Mouse (Mus musculus): ENCODE measurements around the gene Arl1.
"Not testable (repeated sequence)": the region's sequence is repeated elsewhere in the genome, so short reads cannot be mapped to it uniquely, and the experiment has no call there.

Arl1 gene

GRCm38 (mm10) chr10:88761524-88762212 lies 31.0 kb downstream of the Arl1 start:
- no peak for DNase-seq (ENCODE audit: low spot score)

- DNase-seq (ENCODE audit: low spot score): peak; percentile 2
Measured at GRCm38 (mm10) chr10:88765431-88766142, 34.9 kb downstream of the Arl1 start.

DNA sequence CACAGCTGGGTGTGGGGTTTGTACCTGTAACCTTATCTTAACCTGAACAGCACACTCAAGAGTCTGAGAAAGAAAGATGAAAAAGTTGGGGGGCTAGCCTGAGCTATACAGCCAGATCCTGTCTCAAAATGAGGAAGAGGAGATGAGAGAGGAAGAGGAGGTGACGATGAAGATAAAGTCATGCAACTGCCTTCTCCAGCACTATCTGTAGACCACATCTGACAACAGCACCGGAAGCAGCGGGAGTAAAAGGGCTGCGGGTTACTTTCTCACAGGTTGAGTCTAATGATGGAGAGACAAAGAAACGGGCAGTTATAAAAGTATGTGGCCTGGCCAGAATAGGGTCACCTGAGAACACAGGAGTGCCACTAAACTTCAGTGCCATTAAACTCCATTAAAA lies 38.3 kb downstream of the Arl1 start:
- DNase-seq (ENCODE audit: low spot score): no peak

DNA sequence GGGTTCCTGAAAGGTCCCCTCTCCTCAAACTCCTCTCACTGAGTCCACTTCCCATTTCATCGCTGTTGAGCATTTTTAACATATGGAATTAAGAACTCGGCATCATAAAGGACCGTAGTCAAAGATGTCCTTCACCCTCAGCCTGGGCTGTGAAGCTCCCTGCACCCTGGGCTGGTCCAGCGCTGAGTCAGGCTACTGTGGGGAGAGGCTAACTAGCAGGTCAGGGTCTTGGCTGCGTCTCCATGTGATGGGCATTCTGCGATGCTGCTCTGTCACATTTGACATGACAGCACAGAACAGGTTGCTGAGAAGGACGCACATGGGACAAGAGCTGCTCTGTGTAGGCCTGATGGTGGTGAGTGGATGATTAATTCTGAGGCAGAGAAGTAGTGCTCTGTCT lies 39.0 kb downstream of the Arl1 start:
- DNase-seq (ENCODE audit: low spot score): no peak

DNA sequence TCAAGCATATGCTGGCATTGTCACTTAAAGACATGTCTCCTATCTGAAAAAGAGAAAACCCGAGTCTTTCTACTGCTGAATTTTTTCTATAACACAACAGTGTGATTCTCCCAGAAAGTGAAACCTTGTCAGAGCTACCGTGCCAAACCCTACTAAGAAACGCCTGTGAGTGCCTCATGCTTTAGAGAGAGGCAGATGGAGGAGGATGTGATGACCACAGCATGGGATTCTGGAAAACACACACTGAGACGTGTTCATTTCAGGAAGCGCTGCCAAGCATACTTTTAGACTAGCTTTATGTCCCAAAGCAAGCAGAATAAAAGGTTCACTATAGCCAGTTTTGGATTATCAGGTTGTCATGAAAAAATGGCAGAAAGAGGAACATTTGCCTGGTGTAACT lies 42.3 kb downstream of the Arl1 start:
- DNase-seq (ENCODE audit: low spot score): not testable (repeated sequence)

DNA sequence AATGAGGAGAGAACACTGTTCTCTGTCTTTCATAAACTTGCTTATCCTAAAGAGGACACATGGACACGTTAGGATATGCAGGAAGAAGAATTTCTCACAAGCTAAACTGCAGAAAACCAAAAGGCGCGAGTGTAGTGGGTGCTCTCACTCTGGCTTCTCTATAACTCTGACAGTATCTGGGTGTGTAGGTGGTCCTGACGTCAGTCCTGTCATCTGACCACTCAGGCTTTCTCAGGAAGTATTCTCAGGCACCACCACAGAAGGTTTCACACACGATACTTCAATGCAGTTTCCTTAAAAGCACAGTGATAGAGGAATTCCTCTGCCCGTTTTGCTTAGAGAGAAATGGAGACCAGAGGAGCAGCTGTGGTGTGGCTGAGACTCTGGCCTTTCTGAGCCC lies 45.5 kb downstream of the Arl1 start:
- no peak for DNase-seq (ENCODE audit: low spot score)

GRCm38 (mm10) chr10:88780716-88781115 lies 50.1 kb downstream of the Arl1 start:
- no peak for DNase-seq (ENCODE audit: low spot score)

DNA sequence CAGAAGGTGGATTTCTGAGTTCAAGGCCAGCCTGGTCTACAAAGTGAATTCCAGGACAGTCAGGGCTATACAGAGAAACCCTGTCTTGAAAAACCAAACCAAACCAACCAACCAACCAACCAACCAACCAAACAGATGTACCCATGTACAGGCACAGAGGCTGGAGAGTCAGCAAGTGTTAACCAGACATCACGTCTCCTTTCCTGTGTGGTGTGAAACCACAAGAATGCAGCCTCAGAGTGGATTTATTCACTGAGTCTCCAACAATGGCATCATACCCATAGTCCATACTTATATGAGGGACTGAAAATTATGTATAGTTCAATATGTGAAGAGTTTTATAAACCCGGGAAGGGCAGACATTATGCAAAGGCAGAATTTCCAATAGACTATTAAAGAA lies 52.5 kb downstream of the Arl1 start:
- DNase-seq (ENCODE audit: low spot score): not testable (repeated sequence)

GRCm38 (mm10) chr10:88783941-88784340 lies 53.3 kb downstream of the Arl1 start:
- no peak for DNase-seq (ENCODE audit: low spot score)

- DNase-seq (ENCODE audit: low spot score): peak; percentile 37
Measured at GRCm38 (mm10) chr10:88784513-88784931, 53.9 kb downstream of the Arl1 start.

GRCm38 (mm10) chr10:88793671-88794070 lies 63.0 kb downstream of the Arl1 start:
- no peak for DNase-seq (ENCODE audit: low spot score)

All from yolk sac, embryonic 10.5 days (tissue).